Mouse (Mus musculus) cortical plate, adult 2 months (tissue): ENCODE results near the gene Taok2.

Source experiments
- CTCF ChIP-seq: fragments of 200-500 bp; IDR thresholded peaks from 2 replicates; pipeline ENCODE4 v1.5.1; 2011; ENCODE audit warnings: mild to moderate bottlenecking, control low read depth, low read length; ENCODE audit not compliant: insufficient read depth; ENCODE audit errors: extremely low read depth
- POLR2A ChIP-seq: fragments of 200-500 bp; IDR thresholded peaks from 2 replicates; pipeline ENCODE4 v1.6.1; 2011; ENCODE audit warnings: mild to moderate bottlenecking, low read length, control low read depth; ENCODE audit not compliant: insufficient read depth; ENCODE audit errors: extremely low read depth

GRCm38 (mm10) chr7:126884286-126885164, at the start of gene Taok2:
- peak; percentile 96 for TF ChIP-seq POLR2A
- no peak for TF ChIP-seq CTCF
